Mouse (Mus musculus): ENCODE results near the gene Wdr5.
"Not testable (repeated sequence)": the region's sequence is repeated elsewhere in the genome, so short reads cannot be mapped to it uniquely, and the experiment has no call there.

The Wdr5 gene

DNA sequence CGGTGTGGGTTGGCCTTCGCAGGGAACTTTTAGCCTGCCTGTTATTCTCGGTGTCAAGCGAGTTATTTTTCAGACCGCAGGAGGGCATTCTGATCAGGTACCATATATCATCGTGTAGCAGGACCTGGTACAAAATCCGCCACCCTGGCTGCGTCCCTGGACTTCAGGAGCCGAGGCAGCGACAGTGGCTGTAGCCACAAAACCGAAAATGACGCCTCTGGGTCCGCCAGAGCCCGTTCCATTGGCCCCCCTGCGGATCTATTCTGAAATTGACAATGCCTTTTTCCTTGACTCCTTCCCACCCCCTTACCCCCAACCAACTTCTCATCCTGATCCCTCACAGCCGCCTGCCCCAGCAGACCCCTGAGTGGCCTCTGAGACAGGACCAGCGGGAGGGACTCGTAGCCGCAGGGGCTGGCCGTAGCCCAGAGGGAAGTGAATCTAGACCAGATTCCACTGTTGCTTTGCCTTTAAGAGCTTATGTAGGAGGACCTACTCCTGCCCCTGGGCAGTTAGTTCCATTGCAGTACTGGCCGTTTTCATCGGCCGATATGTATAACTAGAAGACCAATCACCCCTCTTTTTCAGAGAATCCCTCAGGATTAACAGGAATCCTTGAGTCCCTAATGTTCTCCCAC lies 18.4 kb upstream of the Wdr5 start:
- DNase-seq (ENCODE audit: low read depth, low spot score): peak; percentile 34

DNA sequence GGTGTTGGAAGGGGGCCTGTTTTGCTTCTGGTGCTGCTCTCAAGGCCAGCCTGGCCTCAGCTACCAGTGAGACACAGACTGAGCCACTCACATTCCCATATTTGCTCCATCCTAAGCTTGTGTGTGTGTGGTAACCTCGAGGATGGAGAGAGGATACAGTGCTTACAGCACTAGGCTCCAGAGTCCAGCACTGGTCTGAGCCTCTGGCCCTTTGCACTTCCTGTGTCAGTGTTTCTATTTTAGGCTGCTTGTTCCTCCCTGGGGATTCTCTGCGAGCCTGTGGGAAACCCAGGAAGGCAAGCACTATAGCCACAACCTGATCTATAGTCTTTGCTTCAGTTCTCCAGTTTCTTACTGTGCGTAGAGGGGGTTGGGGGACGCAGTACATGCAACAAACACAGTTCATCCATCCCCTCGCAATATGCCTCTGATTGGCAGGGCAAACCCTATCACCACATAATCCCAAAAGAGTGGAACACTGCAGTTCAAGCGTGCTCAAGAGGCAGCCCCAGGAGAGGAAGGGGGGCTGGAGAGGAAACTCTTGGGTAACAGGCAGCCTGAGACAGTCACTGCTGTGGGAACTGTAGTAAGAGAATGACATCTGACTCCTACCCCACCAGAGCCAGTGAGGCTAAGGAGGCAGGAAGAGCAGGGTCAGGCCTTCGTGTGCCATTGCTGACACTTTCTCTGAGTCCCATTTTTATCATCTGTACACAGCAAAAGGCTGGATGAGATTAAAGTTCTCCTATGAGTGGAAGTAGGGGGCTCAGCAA lies 10.7 kb upstream of the Wdr5 start:
- DNase-seq (ENCODE audit: low read depth, low spot score): no peak

DNA sequence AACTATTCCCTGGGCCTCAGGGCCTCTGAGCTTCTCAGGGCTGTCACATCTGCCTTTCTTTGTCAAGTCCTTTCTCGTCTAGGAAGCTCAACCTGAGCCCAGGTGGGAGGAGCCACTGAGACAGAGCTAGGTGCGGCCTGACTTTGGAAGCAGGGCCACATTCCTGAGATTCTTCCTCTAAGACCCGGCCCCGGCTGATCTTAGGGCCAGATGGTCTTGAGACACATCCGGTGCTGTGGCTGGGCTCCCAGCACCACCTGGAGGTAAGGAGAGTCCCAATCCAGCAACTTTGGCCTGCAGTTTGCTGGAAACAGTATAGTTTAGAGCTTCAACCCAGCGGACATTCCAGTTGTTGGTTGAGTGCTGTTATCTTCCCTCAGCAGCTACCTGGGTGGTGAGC lies 9.4 kb upstream of the Wdr5 start:
- DNase-seq (ENCODE audit: low read depth, low spot score): no peak

- not testable (repeated sequence) for DNase-seq (ENCODE audit: low read depth, low spot score)
Observed at GRCm38 (mm10) chr2:27506658-27507057, 8.3 kb upstream of the Wdr5 start.

- DNase-seq (ENCODE audit: low read depth, low spot score): no peak
Observed at GRCm38 (mm10) chr2:27507562-27507961, 7.4 kb upstream of the Wdr5 start, which contains the start of gene Brd3. TSS of gene Brd3 (minus strand) at chr2:27507662.

- no peak for DNase-seq (ENCODE audit: low read depth, low spot score)
Observed at GRCm38 (mm10) chr2:27510706-27511105, 4.3 kb upstream of the Wdr5 start.

- no peak for DNase-seq (ENCODE audit: low read depth, low spot score)
Observed at GRCm38 (mm10) chr2:27512909-27513308, 2.0 kb upstream of the Wdr5 start.

DNA sequence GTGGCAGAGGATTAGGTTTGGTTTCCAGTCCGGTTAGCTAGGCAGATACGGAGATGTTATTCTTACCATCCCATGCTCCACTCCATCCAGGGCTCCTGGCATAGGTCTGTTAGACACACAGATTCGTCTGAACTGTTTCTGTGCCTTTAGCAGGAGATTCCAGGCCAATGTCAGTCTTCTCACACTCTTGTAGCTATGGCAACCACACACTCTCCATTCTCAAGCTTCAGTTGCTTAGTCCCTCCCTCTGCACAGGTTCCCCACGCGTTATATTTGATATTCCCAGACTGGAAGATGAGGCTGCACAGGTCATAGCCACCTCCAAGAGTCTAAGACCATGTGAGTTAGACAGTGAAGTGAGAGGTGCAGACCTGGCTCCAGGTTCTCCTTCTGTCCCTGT lies 1.1 kb upstream of the Wdr5 start:
- DNase-seq (ENCODE audit: low read depth, low spot score): no peak

GRCm38 (mm10) chr2:27515341-27516166 lies 597 bp downstream of the Wdr5 start:
- DNase-seq (ENCODE audit: low read depth, low spot score): no peak

DNA sequence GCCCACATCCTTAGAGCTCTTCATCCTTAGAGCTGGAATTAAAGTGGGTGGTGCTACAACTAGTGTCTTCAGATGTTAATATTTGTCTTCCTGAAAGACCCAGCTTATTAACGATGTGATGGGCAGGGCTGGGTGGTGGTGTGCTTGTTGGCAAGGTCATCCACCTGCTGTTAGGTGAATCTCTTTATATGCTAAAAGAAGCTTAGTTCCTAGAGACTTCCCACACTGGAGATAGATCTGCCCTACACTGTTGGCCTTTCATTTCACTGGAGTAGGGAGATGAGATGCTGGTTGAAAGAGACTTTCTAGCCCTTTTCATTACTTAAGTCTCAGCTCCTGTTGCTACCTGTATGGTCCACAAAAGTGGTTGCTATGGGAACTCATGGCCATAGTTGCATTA lies 1.3 kb downstream of the Wdr5 start:
- DNase-seq (ENCODE audit: low read depth, low spot score): no peak

- no peak for DNase-seq (ENCODE audit: low read depth, low spot score)
Observed at GRCm38 (mm10) chr2:27518283-27518682, 3.3 kb downstream of the Wdr5 start.

DNA sequence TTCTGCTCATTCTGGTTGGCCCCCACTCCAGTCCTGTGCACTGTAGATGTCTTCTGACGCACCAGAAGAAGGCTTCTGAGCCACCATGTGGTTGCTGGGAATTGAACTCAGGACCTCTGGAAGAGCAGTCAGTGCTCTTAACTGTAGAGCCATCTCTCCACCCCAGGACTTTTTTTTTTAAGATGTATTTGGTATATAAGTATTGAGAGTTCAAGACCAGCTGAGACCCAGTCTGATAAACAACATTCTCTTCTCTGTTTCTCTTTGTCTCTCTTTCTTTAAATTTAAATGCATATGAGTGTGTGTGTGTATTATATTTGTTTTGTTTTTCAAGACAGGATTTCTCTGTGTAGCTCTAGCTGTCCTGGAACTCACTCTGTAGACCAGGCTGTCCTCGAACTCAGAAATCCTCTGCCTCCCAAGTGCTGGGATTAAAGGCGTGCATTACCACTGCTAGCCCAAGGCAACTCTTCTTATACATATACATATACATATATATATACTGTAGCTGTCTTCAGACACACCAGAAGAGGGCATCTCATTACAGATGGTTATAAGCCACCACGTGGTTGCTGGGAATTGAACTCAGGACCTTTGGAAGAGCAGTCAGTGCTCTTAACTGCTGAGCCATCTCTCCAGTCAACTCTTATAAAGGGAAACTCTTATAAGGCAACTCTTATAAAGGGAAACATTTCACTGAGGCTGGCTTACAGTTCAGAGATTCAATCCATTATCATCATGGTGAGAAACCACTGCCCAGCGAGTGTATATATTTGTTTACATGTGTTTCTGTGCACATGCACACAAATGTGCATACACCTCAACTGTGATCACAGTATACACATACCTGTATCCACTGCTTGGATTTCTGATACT lies 23.7 kb downstream of the Wdr5 start:
- not testable (repeated sequence) for DNase-seq (ENCODE audit: low read depth, low spot score)

DNA sequence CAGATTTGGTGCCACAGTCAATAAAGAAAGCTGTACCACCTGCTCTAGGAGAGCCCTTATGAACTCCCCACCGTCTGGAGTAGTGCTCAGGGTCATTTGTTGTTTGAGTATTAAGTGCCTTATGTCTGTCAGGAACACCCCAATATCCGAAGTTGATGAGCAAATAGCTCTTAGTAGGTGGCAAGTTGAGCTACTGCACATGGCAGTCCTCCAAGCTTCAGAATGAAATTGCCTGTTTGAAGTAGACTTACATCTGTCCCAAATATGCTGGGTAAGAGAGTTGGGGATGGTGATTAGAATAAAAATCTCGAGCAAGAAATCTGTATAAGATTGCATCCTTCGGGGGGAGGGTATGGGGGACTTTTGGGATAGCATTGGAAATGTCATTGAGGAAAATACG lies 24.4 kb downstream of the Wdr5 start:
- no peak for DNase-seq (ENCODE audit: low read depth, low spot score)

GRCm38 (mm10) chr2:27539772-27540514 lies 25.0 kb downstream of the Wdr5 start:
- DNase-seq (ENCODE audit: low read depth, low spot score): peak; percentile 97

DNA sequence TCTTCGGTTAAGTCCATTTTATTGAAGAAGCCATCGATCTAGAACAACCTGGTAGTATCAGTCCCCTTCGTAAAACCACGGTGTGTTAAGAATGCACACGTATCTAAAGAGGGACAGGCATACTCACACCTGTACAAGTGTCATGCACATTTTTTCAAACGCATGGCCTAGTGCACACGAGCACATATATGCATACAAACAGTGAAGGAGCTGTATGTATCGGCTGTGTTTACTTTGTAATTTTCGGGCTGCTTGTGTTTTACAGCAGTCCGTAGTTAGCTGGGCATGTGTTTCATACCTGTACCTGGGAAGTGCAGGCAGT lies 25.5 kb downstream of the Wdr5 start:
- DNase-seq (ENCODE audit: low read depth, low spot score): no peak

DNA sequence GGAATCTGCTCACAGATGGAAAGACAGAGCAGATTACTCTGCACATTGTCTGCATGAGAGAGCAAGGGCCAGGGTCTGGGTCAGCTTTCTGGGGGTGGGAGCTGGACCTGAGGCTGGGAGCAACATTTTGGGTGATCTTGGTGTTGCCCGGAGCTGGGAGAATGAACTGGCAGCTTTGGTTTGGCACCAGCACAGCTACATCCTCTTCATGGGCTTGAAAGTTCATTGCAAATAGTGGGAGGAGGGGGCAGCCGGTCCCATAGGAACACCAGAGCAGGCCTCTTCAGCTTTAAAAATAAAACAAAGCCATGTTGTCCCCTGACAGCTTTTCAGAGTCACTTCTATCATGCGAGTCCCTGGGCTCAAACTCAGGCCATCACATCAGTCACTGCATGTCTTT lies 26.3 kb downstream of the Wdr5 start:
- no peak for DNase-seq (ENCODE audit: low read depth, low spot score)

DNA sequence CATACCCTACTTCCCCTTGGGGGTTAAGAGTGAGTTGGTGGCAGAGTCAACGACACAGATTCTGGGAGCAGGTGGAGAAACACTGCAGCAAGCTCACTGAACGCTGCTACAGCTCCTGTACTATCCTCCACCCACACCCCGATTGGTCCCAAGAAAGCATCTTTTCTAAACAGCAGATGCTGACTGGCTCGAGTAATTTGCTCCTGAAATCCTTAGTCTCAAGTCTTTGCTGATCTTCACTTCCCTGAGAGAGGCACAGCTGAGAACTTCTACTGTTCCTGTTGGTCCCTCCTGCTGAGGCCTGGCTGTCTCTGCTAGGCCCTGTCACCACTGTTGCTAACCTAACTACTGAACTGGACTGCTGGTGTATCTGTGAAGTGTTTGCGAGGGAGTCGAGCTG lies 29.7 kb downstream of the Wdr5 start:
- no peak for DNase-seq (ENCODE audit: low read depth, low spot score)

GRCm38 (mm10) chr2:27545517-27545916 lies 30.6 kb downstream of the Wdr5 start:
- not testable (repeated sequence) for DNase-seq (ENCODE audit: low read depth, low spot score)

DNA sequence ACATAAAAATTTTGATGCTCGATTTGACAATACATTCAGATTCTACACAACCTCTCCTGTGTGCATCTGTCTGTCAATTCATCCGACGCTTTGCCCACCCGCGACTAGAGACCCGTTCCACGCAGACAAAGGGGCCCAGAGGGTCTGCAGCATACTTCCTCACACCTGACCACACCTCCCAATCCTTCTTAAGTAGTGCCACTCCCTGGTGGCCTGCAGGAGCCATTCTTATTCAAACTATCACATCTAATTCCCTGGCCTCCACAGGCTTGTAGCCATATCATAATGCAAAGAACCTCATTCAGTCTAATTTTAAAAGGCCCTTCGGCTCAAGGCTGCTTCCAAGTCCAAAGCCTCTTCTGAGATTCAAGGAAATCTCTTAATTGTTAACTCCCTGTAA lies 31.1 kb downstream of the Wdr5 start:
- DNase-seq (ENCODE audit: low read depth, low spot score): not testable (repeated sequence)

DNA sequence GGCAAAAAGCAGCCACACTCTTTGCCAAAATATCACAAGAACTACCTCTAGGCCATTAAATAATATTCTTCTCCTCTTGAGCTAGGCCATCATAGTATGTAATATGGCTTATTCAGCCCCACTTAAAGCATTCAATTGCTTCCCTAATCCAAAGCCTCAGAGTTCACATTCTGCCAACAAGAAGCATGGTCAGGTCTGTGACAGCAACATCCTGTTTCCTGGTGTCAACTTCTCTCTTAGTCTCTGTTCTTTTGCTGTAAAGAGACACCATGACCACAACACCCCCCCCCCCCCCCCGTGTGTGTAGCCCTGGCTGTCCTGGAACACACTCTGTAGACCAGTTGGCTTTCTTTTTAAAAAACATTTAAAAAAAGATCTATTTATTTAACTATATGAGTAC lies 32.4 kb downstream of the Wdr5 start:
- no peak for DNase-seq (ENCODE audit: low read depth, low spot score)

DNA sequence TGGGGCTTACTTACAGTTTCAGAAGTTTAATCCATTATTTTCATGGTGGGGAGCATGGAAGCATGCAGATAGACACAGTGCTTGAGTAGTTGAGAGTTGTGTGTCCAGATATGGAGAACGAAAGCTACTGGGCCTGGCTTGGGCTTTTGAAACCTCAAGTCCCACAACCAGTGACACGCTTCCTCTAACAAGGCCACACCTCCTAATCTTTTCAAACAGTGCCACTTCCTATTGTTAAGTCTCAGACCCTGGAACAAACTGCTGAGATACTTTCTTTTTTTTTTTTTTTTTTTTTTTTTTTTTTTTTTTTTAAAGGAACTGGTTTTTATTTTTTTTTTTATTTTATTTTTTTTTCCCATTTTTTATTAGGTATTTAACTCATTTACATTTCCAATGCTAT lies 33.0 kb downstream of the Wdr5 start:
- no peak for DNase-seq (ENCODE audit: low read depth, low spot score)
